Mouse (Mus musculus): ENCODE results near the gene 1700008P02Rik. TPM values are rescaled to one million over a fixed set of nuclear protein-coding genes. Genes with fewer than 3 reads are reported as not detected.

The 1700008P02Rik gene
- total and polyA plus RNA-seq, 3 experiments = not detected

DNA sequence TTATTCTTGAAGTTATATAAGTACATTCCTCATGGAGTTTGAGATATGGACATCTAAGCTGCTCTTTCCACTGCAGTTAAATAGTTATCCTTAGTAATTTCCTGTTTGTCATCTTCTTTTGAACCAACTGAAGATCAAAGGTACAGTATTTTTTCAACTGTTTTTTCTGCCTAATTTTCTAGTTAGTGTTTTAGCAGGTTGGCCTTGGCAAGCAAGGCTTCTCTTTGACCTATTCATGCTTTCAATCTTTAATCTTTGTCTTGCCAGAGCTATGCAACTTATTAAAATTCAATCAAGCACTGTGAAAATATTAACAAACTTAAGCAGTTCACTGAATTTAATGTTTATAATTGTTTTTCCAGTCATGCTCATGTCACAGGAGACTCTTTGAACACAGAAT is 14.0 kb upstream of the 1700008P02Rik start:
- Histone ChIP-seq H3K4me3 (replicated peaks in 1 of 3; ENCODE audit: low read depth in 2 of 3, low read length in 2 of 3, poor library complexity in 1 of 3) (no peak overlapping the region), H3K36me3 (replicated peaks in 1 of 2; ENCODE audit: control insufficient read depth in 1 of 2, insufficient read depth in 1 of 2, low read length in 1 of 2) (no peaks in the 10 kb centered on the region), H3K9ac (ENCODE audit: insufficient read depth, low read depth) (no peak overlapping the region), H3K27ac (ENCODE audit: insufficient read depth, low read depth) (no peak overlapping the region), H3K9me3 (replicated peaks; ENCODE audit: low read length) (no peaks in the 10 kb centered on the region), H3K4me2 (ENCODE audit: insufficient read depth, low read depth, poor library complexity, severe bottlenecking) (no peak overlapping the region), H3K4me1 (ENCODE audit: control insufficient read depth in 1 of 2, insufficient read depth in 2 of 2) (no peaks in the 10 kb centered on the region), H3K27me3 (replicated peaks) (no peaks in the 10 kb centered on the region), H3K79me2 (replicated peaks; ENCODE audit: control insufficient read depth, extremely low read depth, insufficient read depth, poor library complexity, severe bottlenecking) (no peaks in the 10 kb centered on the region)
- dilution Hi-C loops (cut with MboI; ENCODE audit: extremely low pct_ligation_motif_present, extremely low pct_unique_long_range_greater_than_20kb, low sequenced_read_pairs) (no loop called here), in situ Hi-C loops (cut with MboI; ENCODE audit: low pct_ligation_motif_present, low pct_unique_long_range_greater_than_20kb, low sequenced_read_pairs) (no loop called here)
- DNase-seq (ENCODE audit: extremely low read depth) = no peak
- TF ChIP-seq KAT2A (IDR thresholded peaks at IDR 0.05; ENCODE audit: insufficient replicate concordance, low read length) (no peak), POLR2A (IDR thresholded peaks at IDR 0.05; ENCODE audit: low read depth, low read length) (no peak), E2F4 (IDR thresholded peaks at IDR 0.05; ENCODE audit: insufficient replicate concordance, low read depth, low read length) (no peak), PAX5 (IDR thresholded peaks at IDR 0.05; ENCODE audit: low read length) (no peak), SIN3A (IDR thresholded peaks at IDR 0.05; ENCODE audit: low read length) (no peak), POLR2AphosphoS2 (IDR thresholded peaks at IDR 0.05; ENCODE audit: low read depth, low read length) (no peak), ELF1 (IDR thresholded peaks at IDR 0.05; ENCODE audit: low read depth, low read length) (no peak), MAZ (IDR thresholded peaks at IDR 0.05; ENCODE audit: low read depth, low read length) (no peak), EP300 (IDR thresholded peaks at IDR 0.05; ENCODE audit: low read length) (no peak), ETS1 (conservative IDR thresholded peaks at IDR 0.05; ENCODE audit: low read depth, low read length) (no peak), RCOR1 (conservative IDR thresholded peaks at IDR 0.05; ENCODE audit: low read depth, low read length) (no peak), USF1 (IDR thresholded peaks at IDR 0.05; ENCODE audit: low read depth, low read length) (no peak), MAFK (IDR thresholded peaks at IDR 0.05; ENCODE audit: insufficient replicate concordance, low read length) (no peak), MEF2A (IDR thresholded peaks at IDR 0.05; ENCODE audit: borderline replicate concordance, low read depth, low read length) (no peak), JUND (conservative IDR thresholded peaks at IDR 0.05; ENCODE audit: low read depth, low read length) (no peak), ZC3H11A (IDR thresholded peaks at IDR 0.05; ENCODE audit: low read depth, low read length) (no peak), TBP (conservative IDR thresholded peaks at IDR 0.05; ENCODE audit: low read depth, low read length) (no peak), MYC (IDR thresholded peaks at IDR 0.05; ENCODE audit: low read depth, low read length) (no peak), SMC3 (IDR thresholded peaks at IDR 0.05; ENCODE audit: low read depth, low read length) (no peak), CHD2 (IDR thresholded peaks at IDR 0.05; ENCODE audit: low read length) (no peak)

DNA sequence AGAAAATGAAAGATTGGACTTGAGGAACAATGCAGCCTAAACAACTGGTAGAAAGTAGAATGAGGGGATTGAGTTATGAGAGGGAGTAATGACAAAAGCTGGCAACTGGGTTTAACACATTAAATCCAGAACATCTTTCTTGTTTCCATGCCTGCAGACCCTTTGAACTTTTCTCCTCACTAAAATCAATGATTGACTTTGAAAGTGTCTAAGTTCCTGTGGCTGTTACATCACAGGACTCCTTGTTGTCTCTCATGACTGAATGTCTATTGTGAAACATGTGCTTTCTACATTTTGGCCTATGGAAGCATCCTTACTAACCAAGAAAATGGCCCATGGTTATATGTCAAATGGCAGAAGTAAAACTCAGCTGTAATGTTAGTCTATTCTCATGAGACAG is 2.4 kb downstream of the 1700008P02Rik start:
- Histone ChIP-seq H3K27ac (ENCODE audit: insufficient read depth, low read depth) (no peak overlapping the region), H3K36me3 (replicated peaks in 1 of 2; ENCODE audit: control insufficient read depth in 1 of 2, insufficient read depth in 1 of 2, low read length in 1 of 2) (no peaks in the 10 kb centered on the region), H3K9ac (ENCODE audit: insufficient read depth, low read depth) (no peak overlapping the region), H3K79me2 (replicated peaks; ENCODE audit: control insufficient read depth, extremely low read depth, insufficient read depth, poor library complexity, severe bottlenecking) (no peaks in the 10 kb centered on the region), H3K27me3 (replicated peaks) (no peaks in the 10 kb centered on the region), H3K4me3 (replicated peaks in 1 of 3; ENCODE audit: low read depth in 2 of 3, low read length in 2 of 3, poor library complexity in 1 of 3) (no peak overlapping the region), H3K9me3 (replicated peaks; ENCODE audit: low read length) (no peaks in the 10 kb centered on the region), H3K4me2 (ENCODE audit: insufficient read depth, low read depth, poor library complexity, severe bottlenecking) (no peak overlapping the region), H3K4me1 (ENCODE audit: control insufficient read depth in 1 of 2, insufficient read depth in 2 of 2) (no peaks in the 10 kb centered on the region)
- in situ Hi-C loops (cut with MboI; ENCODE audit: low pct_ligation_motif_present, low pct_unique_long_range_greater_than_20kb, low sequenced_read_pairs) = no loop called here
- no peak for DNase-seq (ENCODE audit: extremely low read depth)
- dilution Hi-C loops (cut with MboI; ENCODE audit: extremely low pct_ligation_motif_present, extremely low pct_unique_long_range_greater_than_20kb, low sequenced_read_pairs) = no loop called here
- no peak for TF ChIP-seq TCF12 (IDR thresholded peaks at IDR 0.05; ENCODE audit: low read depth, low read length)
- TF ChIP-seq TBP (conservative IDR thresholded peaks at IDR 0.05; ENCODE audit: low read depth, low read length) = no peak
- TF ChIP-seq USF1 (IDR thresholded peaks at IDR 0.05; ENCODE audit: low read depth, low read length) = no peak
- TF ChIP-seq PAX5 (IDR thresholded peaks at IDR 0.05; ENCODE audit: low read length) = no peak
- no peak for TF ChIP-seq NELFE (IDR thresholded peaks at IDR 0.05; ENCODE audit: low read depth, low read length)
- TF ChIP-seq ZC3H11A (IDR thresholded peaks at IDR 0.05; ENCODE audit: low read depth, low read length) = no peak
- no peak for TF ChIP-seq POLR2AphosphoS2 (IDR thresholded peaks at IDR 0.05; ENCODE audit: low read depth, low read length)
- no peak for TF ChIP-seq ELF1 (IDR thresholded peaks at IDR 0.05; ENCODE audit: low read depth, low read length)
- no peak for TF ChIP-seq CHD1 (IDR thresholded peaks at IDR 0.05; ENCODE audit: low read depth, low read length)
- TF ChIP-seq ZKSCAN1 (IDR thresholded peaks at IDR 0.05; ENCODE audit: borderline replicate concordance, low read depth, low read length) = no peak
- TF ChIP-seq ZNF384 (IDR thresholded peaks at IDR 0.05; ENCODE audit: low read depth, low read length) = no peak
- TF ChIP-seq KAT2A (IDR thresholded peaks at IDR 0.05; ENCODE audit: insufficient replicate concordance, low read length) = no peak
- TF ChIP-seq MEF2A (IDR thresholded peaks at IDR 0.05; ENCODE audit: borderline replicate concordance, low read depth, low read length) = no peak
- TF ChIP-seq MAZ (IDR thresholded peaks at IDR 0.05; ENCODE audit: low read depth, low read length) = no peak
- TF ChIP-seq CTCF (conservative IDR thresholded peaks at IDR 0.05 in 1 of 2, IDR thresholded peaks at IDR 0.05 in 1 of 2; ENCODE audit: low read depth in 2 of 2, low read length in 2 of 2) = no peak
- no peak for TF ChIP-seq SIN3A (IDR thresholded peaks at IDR 0.05; ENCODE audit: low read length)
